Mouse (Mus musculus) cerebellum, adult (tissue): ENCODE results near the gene Gigyf1.

Experiments used
- ATAC-seq: cut with Nextera tagmentation; 2 replicates; pipeline ENCODE4 v1.9.2; 2017; ENCODE audit warnings: mild to moderate bottlenecking, moderate library complexity, mixed read lengths; ENCODE audit not compliant: insufficient number of reproducible peaks, low FRiP score, low TSS enrichment

Gene Gigyf1

GRCm38 (mm10) chr5:137518436-137518835 lies at the start of gene Gigyf1:
Gigyf1 (plus strand) TSS chr5:137518548.
- no peak for ATAC-seq

- no peak for ATAC-seq
Observed at GRCm38 (mm10) chr5:137472252-137472904, 46.0 kb upstream of the Gigyf1 start.

- ATAC-seq, result no peak
Observed at GRCm38 (mm10) chr5:137474351-137474750, 44.0 kb upstream of the Gigyf1 start.

GRCm38 (mm10) chr5:137476964-137477363 lies 41.4 kb upstream of the Gigyf1 start, which contains the start of gene Zan:
Zan (minus strand) TSS chr5:137477064.
- no peak for ATAC-seq

- no peak for ATAC-seq
Observed at GRCm38 (mm10) chr5:137481138-137481537, 37.2 kb upstream of the Gigyf1 start.

GRCm38 (mm10) chr5:137481897-137482296 lies 36.5 kb upstream of the Gigyf1 start:
- ATAC-seq, result no peak

GRCm38 (mm10) chr5:137485071-137485850 lies 33.1 kb upstream of the Gigyf1 start:
- no peak for ATAC-seq

GRCm38 (mm10) chr5:137485851-137486155 lies 32.5 kb upstream of the Gigyf1 start:
- ATAC-seq, result no peak

GRCm38 (mm10) chr5:137487616-137488015 lies 30.7 kb upstream of the Gigyf1 start:
- no peak for ATAC-seq

- ATAC-seq, result no peak
Observed at GRCm38 (mm10) chr5:137491559-137491958, 26.8 kb upstream of the Gigyf1 start.

- ATAC-seq, result no peak
Observed at GRCm38 (mm10) chr5:137493831-137494230, 24.5 kb upstream of the Gigyf1 start.

GRCm38 (mm10) chr5:137500186-137500585 lies 18.2 kb upstream of the Gigyf1 start:
- no peak for ATAC-seq

GRCm38 (mm10) chr5:137501709-137502666 lies 16.4 kb upstream of the Gigyf1 start, which contains the start of gene Pop7:
Pop7 (minus strand) TSS chr5:137502518.
- peak; percentile 76 for ATAC-seq

GRCm38 (mm10) chr5:137502667-137503110 lies 15.7 kb upstream of the Gigyf1 start:
- ATAC-seq, result peak; percentile 59

GRCm38 (mm10) chr5:137504041-137504440 lies 14.3 kb upstream of the Gigyf1 start:
- ATAC-seq, result no peak

GRCm38 (mm10) chr5:137510014-137510501 lies 8.3 kb upstream of the Gigyf1 start:
- no peak for ATAC-seq

GRCm38 (mm10) chr5:137510573-137511390 lies 7.6 kb upstream of the Gigyf1 start:
- ATAC-seq, result no peak

- ATAC-seq, result no peak
Observed at GRCm38 (mm10) chr5:137511706-137512105, 6.6 kb upstream of the Gigyf1 start.
